Mouse (Mus musculus) kidney, postnatal 4 days (tissue): Measurements from ENCODE around the gene Usp9x.

Source experiments
- DNase-seq, 2 experiments: peaks; one replicate each; pipeline ENCODE4 v3.0.0; 2021; ENCODE audit warnings: mixed read lengths in 2 of 2

Usp9x gene

DNA sequence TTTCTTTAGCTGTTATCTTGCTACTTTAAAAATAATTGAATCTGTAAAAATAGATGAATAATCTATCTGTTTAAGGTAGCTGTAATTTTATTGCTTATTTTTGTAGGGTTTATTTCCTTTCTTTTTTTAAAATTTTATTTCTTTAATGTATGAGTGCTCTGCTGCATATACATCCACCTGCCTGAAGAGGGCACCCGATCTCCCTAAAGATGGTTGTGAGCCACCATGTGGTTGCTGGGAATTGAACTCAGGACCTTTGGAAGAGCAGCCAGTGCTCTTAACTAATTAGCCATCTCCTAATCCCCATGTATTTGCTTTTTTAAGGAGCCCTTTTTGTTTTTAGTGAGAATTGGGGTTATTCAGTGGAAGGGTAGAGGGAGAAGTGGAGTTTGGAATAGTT is 14.3 kb downstream of the Usp9x start:
- DNase-seq: no peak

DNA sequence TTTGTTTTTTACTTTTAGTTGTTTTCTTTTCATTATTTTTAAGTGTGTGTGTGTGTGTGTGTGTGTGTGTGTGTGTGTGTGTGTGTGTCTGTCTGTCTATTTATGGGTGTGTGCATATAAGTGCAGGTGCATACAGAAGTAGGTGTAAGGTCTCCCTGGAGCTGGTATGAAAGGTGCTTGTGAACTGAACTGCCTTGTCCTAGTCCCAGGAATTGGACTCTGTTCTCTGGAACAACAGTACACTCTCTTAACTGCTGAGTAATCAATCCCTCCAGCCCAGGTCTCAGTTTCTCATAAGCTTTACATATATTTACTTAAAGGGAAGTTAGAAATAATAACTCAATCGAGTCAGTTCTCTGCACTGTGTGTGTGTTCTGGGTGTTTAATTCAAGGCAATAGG is 25.7 kb downstream of the Usp9x start:
- no peak for DNase-seq

DNA sequence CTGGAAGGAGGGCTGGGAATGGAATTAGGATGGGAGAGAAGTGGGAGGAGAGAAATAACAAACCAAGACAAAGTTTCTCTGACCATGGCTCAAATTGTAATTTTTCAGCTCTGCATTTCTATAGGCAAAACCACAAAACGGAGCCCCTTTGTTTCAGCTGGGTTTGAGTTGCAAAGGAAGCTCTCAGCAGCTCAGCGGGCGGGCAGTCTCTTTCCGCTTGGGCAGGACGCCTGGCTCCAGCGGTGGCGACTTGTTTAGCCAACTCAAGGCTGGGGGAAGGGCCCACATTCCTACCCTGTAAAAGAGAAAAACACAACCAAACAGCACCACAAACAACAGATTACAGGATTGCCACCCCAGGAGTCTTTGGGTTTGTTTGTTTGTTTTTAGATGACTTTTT is 135.2 kb downstream of the Usp9x start:
- peak; percentile 11 to 45 for DNase-seq

DNA sequence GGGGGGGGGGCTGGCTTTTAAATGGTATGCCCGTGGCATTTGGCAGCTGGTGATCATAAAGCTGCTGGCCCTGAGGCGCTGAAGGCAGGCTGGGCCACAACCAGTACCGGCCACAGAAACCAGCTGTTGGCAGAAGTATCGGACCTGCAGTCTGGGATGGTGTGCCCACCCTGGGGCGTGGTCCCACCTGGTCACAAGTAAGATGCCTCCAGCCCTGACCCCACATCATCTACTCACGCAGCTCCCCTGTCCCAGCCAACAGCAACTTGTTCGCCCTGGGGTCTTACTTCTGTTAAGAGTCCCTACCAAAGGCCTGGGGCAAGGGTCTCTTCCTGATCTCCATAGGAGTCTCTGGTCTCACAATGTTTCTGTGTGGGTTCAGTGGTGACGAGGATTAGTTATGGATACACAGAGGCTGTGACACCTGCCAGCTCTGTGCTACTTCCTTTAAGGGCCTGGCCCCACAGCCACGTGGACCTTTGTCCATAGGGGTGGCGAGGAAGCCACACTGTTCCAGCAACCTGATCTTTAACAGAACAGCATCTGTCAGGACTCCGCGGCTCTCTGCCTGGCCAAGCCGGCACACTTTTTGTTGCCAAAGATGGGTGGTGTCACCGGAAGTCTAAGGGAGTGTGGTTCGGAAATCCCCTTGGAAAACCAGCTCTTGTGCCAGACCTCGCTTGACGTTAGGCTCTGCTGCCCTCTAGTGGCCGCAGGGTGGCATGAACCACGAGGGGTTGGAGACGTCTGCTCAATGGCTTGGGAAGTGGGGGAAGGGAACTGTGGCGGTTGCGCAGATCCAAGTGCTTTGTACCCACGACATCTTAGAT is 136.4 kb downstream of the Usp9x start:
- DNase-seq: peak; percentile 91 to 94

DNA sequence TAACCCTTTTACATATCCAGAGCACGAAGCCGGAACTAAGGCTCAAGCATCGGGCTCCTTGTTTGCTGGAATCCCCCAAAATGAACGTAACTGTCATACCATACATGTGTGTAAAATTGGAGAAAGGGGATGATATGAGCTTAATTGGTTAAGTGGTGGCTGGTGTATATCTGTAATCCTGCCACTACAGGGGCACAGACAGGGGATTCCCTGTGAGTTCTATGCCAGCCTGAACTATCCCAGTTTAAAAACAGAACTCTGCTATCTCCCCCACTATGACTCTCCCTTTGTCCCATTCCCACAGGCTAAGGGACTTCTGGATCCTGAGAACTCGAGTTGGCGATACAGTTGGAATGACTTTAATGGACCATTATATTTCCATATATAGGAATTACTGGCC is 137.1 kb downstream of the Usp9x start:
- no peak for DNase-seq

DNA sequence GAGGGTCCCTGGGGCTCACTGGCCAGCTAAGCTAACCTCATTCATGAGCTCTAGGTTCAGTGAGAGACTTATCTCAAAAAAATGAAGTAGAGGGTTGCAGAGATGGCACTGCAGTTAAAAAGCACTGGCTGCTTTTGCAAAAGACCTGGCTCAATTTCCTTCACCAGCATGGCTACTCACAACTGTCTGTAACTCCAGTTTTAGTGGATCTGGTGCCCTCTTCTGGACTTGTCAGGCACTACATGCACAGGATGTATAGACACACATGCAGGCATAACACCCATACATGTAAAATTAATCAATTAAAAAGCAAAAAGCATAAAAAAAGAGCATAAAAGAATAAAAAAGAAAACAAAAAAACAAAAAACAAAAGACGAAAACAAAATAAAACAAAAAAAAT is 143.0 kb downstream of the Usp9x start:
- DNase-seq: peak; percentile 46 to 69
